Mouse (Mus musculus) thymus, adult 2 months (tissue): ENCODE measurements around the gene Usp24. TPM values are rescaled to one million over a fixed set of nuclear protein-coding genes. Genes with fewer than 3 reads are reported as not detected.

Experiments
- DNase-seq: peaks from one replicate; pipeline ENCODE4 v3.0.0; 2021
- H3K27ac ChIP-seq: fragments of 200-500 bp; 2 replicates; pipeline ENCODE4 v1.5.1; 2012; ENCODE audit warnings: low read length, control low read depth; ENCODE audit not compliant: control insufficient read depth, insufficient read depth
- H3K27me3 ChIP-seq: fragments of 200-500 bp; 2 replicates; pipeline ENCODE4 v1.6.1; 2012; ENCODE audit warnings: mild to moderate bottlenecking, low read length, moderate library complexity, mixed read lengths; ENCODE audit not compliant: control insufficient read depth, insufficient read depth
- H3K36me3 ChIP-seq: fragments of 200-500 bp; 2 replicates; pipeline ENCODE4 v1.6.1; 2012; ENCODE audit warnings: mild to moderate bottlenecking, low read length, moderate library complexity; ENCODE audit not compliant: control insufficient read depth, insufficient read depth
- H3K4me1 ChIP-seq: fragments of 200-500 bp; replicated peaks from 2 replicates; pipeline ENCODE4 v1.6.1; 2012; ENCODE audit warnings: low read length; ENCODE audit not compliant: control insufficient read depth, insufficient read depth
- H3K4me3 ChIP-seq: fragments of 200-500 bp; 2 replicates; pipeline ENCODE4 v1.5.1; 2012; ENCODE audit warnings: mild to moderate bottlenecking, low read length, control low read depth, moderate library complexity; ENCODE audit not compliant: control insufficient read depth, insufficient read depth
- CTCF ChIP-seq: fragments of 200-500 bp; IDR thresholded peaks from 2 replicates; pipeline ENCODE4 v1.5.1; 2012; ENCODE audit warnings: mild to moderate bottlenecking, control low read depth, low read length, moderate library complexity, borderline replicate concordance; ENCODE audit not compliant: control insufficient read depth, poor library complexity, insufficient read depth; ENCODE audit errors: extremely low read depth
- POLR2A ChIP-seq: fragments of 200-500 bp; IDR thresholded peaks from 2 replicates; pipeline ENCODE4 v1.6.1; 2012; ENCODE audit warnings: mild to moderate bottlenecking, low read length, control low read depth, moderate library complexity; ENCODE audit not compliant: control insufficient read depth, poor library complexity, insufficient read depth; ENCODE audit errors: extremely low read depth
- WGBS: fragments of 180-500 bp; shearing (Covaris S2); methylation state at CpG from one replicate; pipeline ENCODE4 v1.1.7; 2018; 5-methylcytosine and 5-hydroxymethylcytosine counted together
- polyA plus RNA-seq: library from polyadenylated mRNA; depleted of rRNA; stranded (reverse); fragments of >200 nt; gene quantifications from 2 replicates; pipeline ENCODE4 v1.2.3, GENCODE M21; 2012; rRNA removed

The Usp24 gene
- polyA plus RNA-seq: 22.6 and 26.5 TPM in 2 replicates

DNA sequence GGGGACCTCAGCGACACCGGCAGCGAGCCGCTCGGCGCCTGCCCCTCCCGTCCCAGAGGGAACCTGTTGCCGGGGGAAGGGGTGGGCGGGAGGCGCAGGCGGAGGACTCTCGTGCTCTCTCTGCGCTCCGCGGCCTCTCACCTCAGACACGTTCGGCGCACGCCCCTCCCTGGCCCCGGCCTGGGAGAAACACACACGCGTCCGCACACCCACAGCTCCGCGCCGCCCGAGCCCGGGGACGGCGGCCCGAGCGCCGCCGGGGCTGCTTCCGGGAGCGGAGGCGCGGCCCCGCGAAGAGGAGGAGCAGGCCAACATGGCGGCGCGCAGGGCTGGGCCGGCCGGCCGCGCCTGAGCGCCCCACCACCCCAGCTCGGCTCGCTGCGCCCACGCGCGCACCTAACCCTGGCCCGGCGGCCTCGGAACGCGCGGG is at the start of gene Usp24:
Usp24 (plus strand) TSS at position 293 of the 430 bp plus-strand sequence.
- Histone ChIP-seq H3K36me3 (no peaks in the 10 kb centered on the region), H3K27ac (peak within 1 kb of the TSS; percentile 3; the same call in 1 of the 2 replicates), H3K4me1 (peaks cover 25% of the 10 kb centered on the region), H3K4me3 (peak within 1 kb of the TSS; percentile 87), H3K27me3 (no peaks in the 10 kb centered on the region)
- no peak for TF ChIP-seq CTCF
- TF ChIP-seq POLR2A: peak; percentile 77
- under 1% methylated on average over 59 of the region's 60 CpGs for WGBS
- peak; percentile 78 for DNase-seq

DNA sequence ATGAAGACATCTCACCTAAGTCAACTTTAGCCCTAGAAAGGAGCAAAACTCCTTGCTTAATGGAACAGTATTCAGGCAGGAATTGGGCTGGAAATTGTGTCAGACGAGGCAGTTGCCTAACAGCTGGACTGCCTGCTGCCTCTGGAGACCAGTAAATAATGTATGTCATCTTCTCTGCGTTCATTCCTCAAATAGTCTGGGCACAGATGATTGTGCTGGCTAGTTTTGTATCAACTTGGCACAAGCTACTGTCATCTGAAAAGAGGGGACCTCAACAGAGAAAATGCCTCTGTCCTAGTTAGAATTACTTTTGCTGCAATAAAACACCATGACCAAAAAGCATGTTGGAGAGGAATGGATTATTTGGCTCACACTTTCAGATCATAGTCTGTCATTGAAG is 39.1 kb upstream of the Usp24 start:
- no peak for DNase-seq
- Histone ChIP-seq H3K4me1 (no peaks in the 10 kb centered on the region), H3K4me3 (no peak overlapping the region), H3K36me3 (no peaks in the 10 kb centered on the region), H3K27ac (no peak overlapping the region), H3K27me3 (no peaks in the 10 kb centered on the region)
- TF ChIP-seq CTCF: no peak
- TF ChIP-seq POLR2A: no peak
- WGBS: 94% methylated on average over 2 of the region's 2 CpGs

- 57% methylated on average over 4 of the region's 4 CpGs for WGBS
- DNase-seq: no peak
- no peak overlapping the region for H3K4me3 ChIP-seq
- no peak overlapping the region for H3K27ac ChIP-seq
- no peaks in the 10 kb centered on the region for H3K27me3 ChIP-seq
- H3K4me1 ChIP-seq: no peaks in the 10 kb centered on the region
- no peaks in the 10 kb centered on the region for H3K36me3 ChIP-seq
- TF ChIP-seq CTCF: no peak
- no peak for TF ChIP-seq POLR2A
Measured at GRCm38 (mm10) chr4:106279177-106279576, 36.8 kb upstream of the Usp24 start.

DNA sequence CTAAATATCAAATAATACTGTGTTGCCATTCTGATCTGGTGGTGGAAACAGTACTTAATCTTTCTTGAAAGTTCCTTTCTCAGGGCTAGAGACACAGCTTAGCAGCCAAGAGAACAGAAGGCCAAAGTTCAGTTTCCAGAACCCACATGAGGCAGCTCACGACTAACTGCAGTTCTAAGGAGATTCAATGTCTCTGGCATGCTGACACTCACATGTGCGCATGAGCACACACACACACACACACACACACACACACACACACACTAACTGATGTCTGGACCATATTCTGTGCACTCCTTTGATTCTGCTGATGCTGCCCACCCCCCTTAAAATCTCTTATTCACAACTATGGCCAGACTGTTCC is 34.9 kb upstream of the Usp24 start:
- no peaks in the 10 kb centered on the region for H3K36me3 ChIP-seq
- DNase-seq: no peak
- WGBS: 81% methylated on average over 2 of the region's 2 CpGs
- no peaks in the 10 kb centered on the region for H3K27me3 ChIP-seq
- no peak overlapping the region for H3K27ac ChIP-seq
- TF ChIP-seq POLR2A: no peak
- TF ChIP-seq CTCF: no peak
- no peak overlapping the region for H3K4me3 ChIP-seq
- no peaks in the 10 kb centered on the region for H3K4me1 ChIP-seq

DNA sequence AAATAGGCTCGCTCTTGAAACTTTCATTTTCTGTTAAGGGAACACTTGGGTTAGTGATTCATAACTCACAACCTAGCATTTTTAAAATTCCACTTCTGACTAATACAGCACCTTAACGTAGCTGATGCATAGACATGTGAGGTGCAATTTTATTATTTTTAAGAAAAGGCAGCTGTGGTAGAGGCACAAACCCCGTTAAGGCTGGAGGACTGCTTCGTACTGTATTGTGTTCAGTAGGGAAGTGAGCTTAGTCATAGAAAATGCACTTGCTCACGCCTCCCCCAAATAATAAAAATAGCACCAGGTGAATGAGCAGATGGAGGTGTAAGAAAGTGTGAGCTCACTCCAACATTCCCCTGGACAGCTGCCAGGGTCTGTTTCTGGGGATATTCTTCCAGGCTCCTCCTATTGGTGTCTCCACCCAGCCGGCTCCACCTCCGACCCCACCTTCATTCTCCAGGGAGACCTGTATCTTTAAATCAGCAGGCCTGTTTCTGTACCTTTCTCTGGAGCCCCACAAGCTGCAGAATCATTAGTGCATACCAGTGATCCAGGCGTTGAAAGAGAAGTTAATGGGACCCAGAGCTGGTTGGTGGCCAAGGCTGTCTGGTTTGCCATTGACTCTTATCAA is 34.4 kb upstream of the Usp24 start:
- H3K27ac ChIP-seq: no peak overlapping the region

GRCm38 (mm10) chr4:106282123-106282510 is 33.9 kb upstream of the Usp24 start:
- TF ChIP-seq POLR2A (no peak), CTCF (no peak)
- Histone ChIP-seq H3K27me3 (no peaks in the 10 kb centered on the region), H3K4me3 (no peak overlapping the region), H3K4me1 (no peaks in the 10 kb centered on the region), H3K36me3 (no peaks in the 10 kb centered on the region), H3K27ac (no peak overlapping the region)
- 89% methylated on average over 3 of the region's 3 CpGs for WGBS
- no peak for DNase-seq

More for the DNA sequence above, 34.4 kb upstream of the Usp24 start:
- no peaks in the 10 kb centered on the region for H3K4me1 ChIP-seq
- 71% methylated on average over 8 of the region's 8 CpGs for WGBS
- DNase-seq: no peak
- no peaks in the 10 kb centered on the region for H3K27me3 ChIP-seq
- no peak for TF ChIP-seq POLR2A
- no peak for TF ChIP-seq CTCF
- H3K36me3 ChIP-seq: no peaks in the 10 kb centered on the region
- no peak overlapping the region for H3K4me3 ChIP-seq

GRCm38 (mm10) chr4:106286958-106287743 is 28.9 kb upstream of the Usp24 start:
- no peak for DNase-seq
- Histone ChIP-seq H3K4me3 (no peak overlapping the region), H3K36me3 (no peaks in the 10 kb centered on the region), H3K27me3 (no peaks in the 10 kb centered on the region), H3K27ac (no peak overlapping the region), H3K4me1 (peaks cover 4% of the 10 kb centered on the region)
- 84% methylated on average over 4 of the region's 4 CpGs for WGBS
- TF ChIP-seq CTCF (no peak), POLR2A (no peak)
